Mouse (Mus musculus): ENCODE measurements around the gene Trarg1. TPM values are rescaled to one million over a fixed set of nuclear protein-coding genes. Genes with fewer than 3 reads are reported as not detected.

The Trarg1 gene
- not detected for total RNA-seq (2023)

DNA sequence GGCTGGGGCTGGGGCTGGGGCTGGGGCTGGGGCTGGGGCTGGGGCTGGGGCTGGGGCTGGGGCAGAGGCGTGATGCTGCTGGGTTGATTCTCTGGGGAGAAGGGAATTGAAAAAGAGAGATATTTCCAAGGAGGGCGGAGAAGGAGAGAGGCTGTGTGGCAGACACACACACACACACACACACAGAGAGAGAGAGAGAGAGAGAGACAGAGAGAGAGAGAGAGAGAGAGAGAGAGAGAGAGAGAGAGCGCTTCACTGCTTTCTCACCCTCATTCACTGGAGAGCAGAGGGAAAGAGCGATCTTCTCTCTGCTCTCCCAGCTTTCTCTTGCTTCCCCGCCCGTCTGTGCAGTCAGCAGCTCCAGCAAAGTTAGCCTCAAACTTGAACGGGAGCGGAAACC, at the start of gene Trarg1:
Trarg1 (plus strand) TSS at position 301 of the 400 bp plus-strand sequence.

DNA sequence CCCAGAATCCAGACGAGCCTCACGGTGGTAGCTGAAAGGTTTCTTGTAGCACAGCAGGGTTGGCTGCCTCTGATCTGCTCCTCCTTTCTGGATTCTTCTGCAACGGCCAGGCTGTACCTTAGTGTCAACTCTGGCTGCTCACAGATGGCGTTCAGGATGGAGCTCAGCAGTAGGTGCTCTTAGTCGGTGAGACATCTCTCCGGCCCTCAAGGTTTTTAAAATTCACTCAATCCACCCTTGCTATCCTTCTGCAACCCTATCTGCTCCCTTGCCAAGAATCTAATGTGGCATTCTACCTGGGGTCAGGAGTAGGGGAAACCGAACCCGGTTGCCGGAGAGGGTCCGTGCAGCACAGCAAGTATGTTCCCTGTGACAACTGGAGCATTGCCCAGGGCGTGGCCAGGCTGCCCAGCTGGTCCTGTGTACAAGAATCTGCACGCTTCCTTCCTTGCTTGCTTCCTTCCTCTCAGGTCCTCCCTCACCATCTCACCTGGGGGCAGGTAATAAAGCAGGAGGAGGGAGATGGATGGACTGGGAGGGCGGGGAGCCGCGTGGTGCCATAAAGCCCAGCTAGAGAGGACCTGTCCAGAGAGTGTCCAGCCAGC, 7.6 kb upstream of the Trarg1 start, which contains the start of gene Bhlha9:
Bhlha9 (plus strand) TSS at position 600 of the 605 bp plus-strand sequence.

Other genes with a start within 250 kb of the Trarg1 start
- 10 to 100 TPM; 61.0 to 65.3 TPM for gene Abr, start 57.5 kb upstream of the Trarg1 start, total RNA-seq (2023)
- gene Bhlha9, start 7.3 kb upstream of the Trarg1 start, total RNA-seq (2023) = not detected
- 10 to 100 TPM; 41.9 to 44.7 TPM for gene Gosr1, start 83.8 kb downstream of the Trarg1 start, total RNA-seq (2023)
- 1 to 10 TPM; 1.7 to 2.3 TPM for gene Cpd, start 167.2 kb downstream of the Trarg1 start, total RNA-seq (2023)
- not detected for gene Tmigd1, start 222.4 kb downstream of the Trarg1 start, total RNA-seq (2023)
- gene Blmh, start 245.0 kb downstream of the Trarg1 start, total RNA-seq (2023) = 10 to 100 TPM; 48.5 to 57.4 TPM

Measured in T-cell, adult 66 days (primary cell).